Comparison of ENCODE assay signal across 14 mouse cellular contexts in the genomic region with DNA sequence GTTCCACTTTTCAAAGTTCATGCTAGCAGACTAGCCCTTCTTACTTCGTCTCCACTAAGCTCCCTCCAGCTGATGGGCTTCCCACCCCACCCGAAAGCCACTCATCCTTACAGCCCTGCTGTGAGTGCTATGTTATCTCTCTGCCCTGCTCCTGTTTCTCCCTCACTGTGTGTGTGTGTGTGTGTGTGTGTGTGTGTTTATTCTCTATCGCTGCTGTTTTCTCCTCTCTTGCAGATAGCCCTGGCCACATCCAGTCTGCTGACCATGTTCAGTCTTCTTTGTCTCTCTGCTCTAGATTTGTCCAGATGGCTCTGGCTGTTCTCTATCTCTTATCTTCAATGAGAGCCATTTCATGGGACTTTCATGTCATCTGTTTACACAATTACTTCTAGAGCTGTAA.
"Had no signal": no experiment of that assay in that cellular context is flagged by ENCODE, and none has a peak within 500 bp of the region (broad histone marks: within the 10 kb centered on the region; RNA-seq: fewer than 3 reads in every experiment).

No protein-coding gene starts in this region.

- DNase-seq: kidney, adult 9 months; kidney, postnatal 10 days; kidney, postnatal 4 days; right cerebral cortex, postnatal 14 days; thymus, adult 2 months; thymus, postnatal 36 days had no signal

- H3K27ac ChIP-seq: left cerebral cortex, adult 2 months; limb, embryonic 10.5 days; lung, embryonic 15.5 days; midbrain, embryonic 15.5 days; neural tube, embryonic 13.5 days; stomach, embryonic 15.5 days had no signal

- H3K27me3 ChIP-seq: lung, embryonic 15.5 days; midbrain, embryonic 15.5 days; neural tube, embryonic 13.5 days; stomach, embryonic 15.5 days had no signal

- H3K4me3 ChIP-seq: left cerebral cortex, adult 2 months; limb, embryonic 10.5 days; lung, embryonic 15.5 days; midbrain, embryonic 15.5 days; neural tube, embryonic 13.5 days; stomach, embryonic 15.5 days had no signal

- H3K9me3 ChIP-seq: limb, embryonic 10.5 days; lung, embryonic 15.5 days; midbrain, embryonic 15.5 days; stomach, embryonic 15.5 days had no signal

- H3K36me3 ChIP-seq: limb, embryonic 10.5 days; lung, embryonic 15.5 days; midbrain, embryonic 15.5 days; neural tube, embryonic 13.5 days; stomach, embryonic 15.5 days had no signal

- H3K4me1 ChIP-seq: lung, embryonic 15.5 days; midbrain, embryonic 15.5 days; neural tube, embryonic 13.5 days; stomach, embryonic 15.5 days had no signal

- ATAC-seq: intestine, postnatal 0 days; midbrain, embryonic 15.5 days had no signal

- H3K9ac ChIP-seq: lung, embryonic 15.5 days; midbrain, embryonic 15.5 days; neural tube, embryonic 13.5 days; stomach, embryonic 15.5 days had no signal

- H3K4me2 ChIP-seq: lung, embryonic 15.5 days; midbrain, embryonic 11.5 days; midbrain, embryonic 15.5 days; neural tube, embryonic 13.5 days; stomach, embryonic 15.5 days had no signal
